Mouse (Mus musculus): ENCODE measurements around the gene Rpl18a.

Rpl18a gene

GRCm38 (mm10) chr8:70911596-70911995 is 14.4 kb upstream of the Rpl18a start:
- TF ChIP-seq CTCF (conservative IDR thresholded peaks at IDR 0.05; ENCODE audit: low read length), result peak; percentile 46
- TF ChIP-seq POU5F1 (IDR thresholded peaks at IDR 0.05; ENCODE audit: borderline replicate concordance, low read length), result no peak
- no peak for TF ChIP-seq NANOG (IDR thresholded peaks at IDR 0.05; ENCODE audit: borderline replicate concordance, low read length)
- H3K36me3 ChIP-seq (ENCODE audit: insufficient read depth, low read length), result peaks cover 74% of the 10 kb centered on the region
- H3K27me3 ChIP-seq (ENCODE audit: insufficient read depth, low read length), result no peaks in the 10 kb centered on the region
- no peaks in the 10 kb centered on the region for H3K9me3 ChIP-seq (ENCODE audit: low read length)
- peaks cover 79% of the 10 kb centered on the region for H3K4me1 ChIP-seq (replicated peaks; ENCODE audit: low read depth, low read length)
- no peak overlapping the region for H3K4me3 ChIP-seq (replicated peaks; ENCODE audit: low read length)

GRCm38 (mm10) chr8:70907518-70907917 is 10.3 kb upstream of the Rpl18a start:
- H3K4me3 ChIP-seq (replicated peaks; ENCODE audit: low read length), result no peak overlapping the region
- TF ChIP-seq NANOG (IDR thresholded peaks at IDR 0.05; ENCODE audit: borderline replicate concordance, low read length), result no peak
- TF ChIP-seq CTCF (conservative IDR thresholded peaks at IDR 0.05; ENCODE audit: low read length), result no peak
- TF ChIP-seq POU5F1 (IDR thresholded peaks at IDR 0.05; ENCODE audit: borderline replicate concordance, low read length), result no peak
- peaks cover 33% of the 10 kb centered on the region for H3K36me3 ChIP-seq (ENCODE audit: insufficient read depth, low read length)
- H3K4me1 ChIP-seq (replicated peaks; ENCODE audit: low read depth, low read length), result peaks cover 68% of the 10 kb centered on the region
- H3K9me3 ChIP-seq (ENCODE audit: low read length), result no peaks in the 10 kb centered on the region
- H3K27me3 ChIP-seq (ENCODE audit: insufficient read depth, low read length), result no peaks in the 10 kb centered on the region

- H3K36me3 ChIP-seq (ENCODE audit: insufficient read depth, low read length), result peaks cover 19% of the 10 kb centered on the region
- H3K9me3 ChIP-seq (ENCODE audit: low read length), result no peaks in the 10 kb centered on the region
- peak within 1 kb of the TSS; percentile 94 for H3K4me3 ChIP-seq (replicated peaks; ENCODE audit: low read length)
Observed at GRCm38 (mm10) chr8:70905831-70906736, 8.9 kb upstream of the Rpl18a start, which contains the start of gene Map1s. TSS of gene Map1s (plus strand) at chr8:70905932.

GRCm38 (mm10) chr8:70905463-70905830 is 8.2 kb upstream of the Rpl18a start:
- TF ChIP-seq NANOG (IDR thresholded peaks at IDR 0.05; ENCODE audit: borderline replicate concordance, low read length), result no peak
- Histone ChIP-seq H3K27me3 (ENCODE audit: insufficient read depth, low read length) (no peaks in the 10 kb centered on the region), H3K9me3 (ENCODE audit: low read length) (no peaks in the 10 kb centered on the region), H3K4me1 (replicated peaks; ENCODE audit: low read depth, low read length) (peaks cover 61% of the 10 kb centered on the region), H3K36me3 (ENCODE audit: insufficient read depth, low read length) (peaks cover 13% of the 10 kb centered on the region), H3K4me3 (replicated peaks; ENCODE audit: low read length) (peak overlapping the region; percentile 94)

More at GRCm38 (mm10) chr8:70905831-70906736, 8.9 kb upstream of the Rpl18a start, which contains the start of gene Map1s:
- Histone ChIP-seq H3K4me1 (replicated peaks; ENCODE audit: low read depth, low read length) (peaks cover 66% of the 10 kb centered on the region), H3K27me3 (ENCODE audit: insufficient read depth, low read length) (no peaks in the 10 kb centered on the region)
- TF ChIP-seq NANOG (IDR thresholded peaks at IDR 0.05; ENCODE audit: borderline replicate concordance, low read length), result no peak
- no peak for TF ChIP-seq POU5F1 (IDR thresholded peaks at IDR 0.05; ENCODE audit: borderline replicate concordance, low read length)
- no peak for TF ChIP-seq CTCF (conservative IDR thresholded peaks at IDR 0.05; ENCODE audit: low read length)

- Histone ChIP-seq H3K4me3 (replicated peaks; ENCODE audit: low read length) (no peak overlapping the region), H3K4me1 (replicated peaks; ENCODE audit: low read depth, low read length) (peaks cover 60% of the 10 kb centered on the region)
- no peak for TF ChIP-seq POU5F1 (IDR thresholded peaks at IDR 0.05; ENCODE audit: borderline replicate concordance, low read length)
- no peak for TF ChIP-seq CTCF (conservative IDR thresholded peaks at IDR 0.05; ENCODE audit: low read length)
- no peak for TF ChIP-seq NANOG (IDR thresholded peaks at IDR 0.05; ENCODE audit: borderline replicate concordance, low read length)
Observed at GRCm38 (mm10) chr8:70904532-70904931, 7.3 kb upstream of the Rpl18a start.

DNA sequence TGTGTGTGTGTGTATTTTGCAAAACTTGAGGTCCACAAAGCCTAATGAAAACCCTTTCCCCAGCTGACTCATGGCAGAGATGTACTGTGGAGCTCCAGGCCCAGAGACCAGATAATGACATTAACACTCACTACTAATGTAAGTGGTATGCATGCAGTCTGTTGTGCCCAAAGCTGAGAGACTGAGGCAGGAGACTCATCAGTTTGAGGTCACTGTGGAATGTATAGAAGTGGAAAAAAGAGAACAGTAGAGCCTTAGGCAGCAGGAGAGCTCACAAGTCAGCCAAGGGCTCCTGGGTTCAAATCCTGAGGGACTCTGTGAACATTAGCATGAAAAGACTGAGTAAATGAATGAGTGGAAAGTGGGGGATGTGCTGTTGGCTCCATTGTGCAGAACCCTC is 6.4 kb upstream of the Rpl18a start:
- Histone ChIP-seq H3K4me1 (replicated peaks; ENCODE audit: low read depth, low read length) (peaks cover 60% of the 10 kb centered on the region), H3K9me3 (ENCODE audit: low read length) (no peaks in the 10 kb centered on the region), H3K27me3 (ENCODE audit: insufficient read depth, low read length) (no peaks in the 10 kb centered on the region), H3K4me3 (replicated peaks; ENCODE audit: low read length) (no peak overlapping the region), H3K36me3 (ENCODE audit: insufficient read depth, low read length) (peaks cover 5% of the 10 kb centered on the region)
- TF ChIP-seq POU5F1 (IDR thresholded peaks at IDR 0.05; ENCODE audit: borderline replicate concordance, low read length) (no peak), NANOG (IDR thresholded peaks at IDR 0.05; ENCODE audit: borderline replicate concordance, low read length) (no peak), CTCF (conservative IDR thresholded peaks at IDR 0.05; ENCODE audit: low read length) (no peak)

More at GRCm38 (mm10) chr8:70904532-70904931, 7.3 kb upstream of the Rpl18a start:
- Histone ChIP-seq H3K36me3 (ENCODE audit: insufficient read depth, low read length) (peaks cover 10% of the 10 kb centered on the region), H3K27me3 (ENCODE audit: insufficient read depth, low read length) (no peaks in the 10 kb centered on the region), H3K9me3 (ENCODE audit: low read length) (no peaks in the 10 kb centered on the region)

GRCm38 (mm10) chr8:70903112-70903511 is 5.9 kb upstream of the Rpl18a start:
- H3K4me3 ChIP-seq (replicated peaks; ENCODE audit: low read length), result no peak overlapping the region
- no peaks in the 10 kb centered on the region for H3K27me3 ChIP-seq (ENCODE audit: insufficient read depth, low read length)
- no peak for TF ChIP-seq NANOG (IDR thresholded peaks at IDR 0.05; ENCODE audit: borderline replicate concordance, low read length)
- TF ChIP-seq POU5F1 (IDR thresholded peaks at IDR 0.05; ENCODE audit: borderline replicate concordance, low read length), result no peak
- TF ChIP-seq CTCF (conservative IDR thresholded peaks at IDR 0.05; ENCODE audit: low read length), result no peak
- H3K9me3 ChIP-seq (ENCODE audit: low read length), result no peaks in the 10 kb centered on the region
- H3K4me1 ChIP-seq (replicated peaks; ENCODE audit: low read depth, low read length), result peaks cover 65% of the 10 kb centered on the region
- H3K36me3 ChIP-seq (ENCODE audit: insufficient read depth, low read length), result peaks cover 5% of the 10 kb centered on the region

GRCm38 (mm10) chr8:70902211-70902610 is 5.0 kb upstream of the Rpl18a start:
- TF ChIP-seq NANOG (IDR thresholded peaks at IDR 0.05; ENCODE audit: borderline replicate concordance, low read length) (no peak), CTCF (conservative IDR thresholded peaks at IDR 0.05; ENCODE audit: low read length) (no peak), POU5F1 (IDR thresholded peaks at IDR 0.05; ENCODE audit: borderline replicate concordance, low read length) (no peak)
- Histone ChIP-seq H3K36me3 (ENCODE audit: insufficient read depth, low read length) (no peaks in the 10 kb centered on the region), H3K4me3 (replicated peaks; ENCODE audit: low read length) (0 out of 2 replicates have a peak overlapping the region, but pooled peaks have one; percentile 10), H3K4me1 (replicated peaks; ENCODE audit: low read depth, low read length) (peaks cover 58% of the 10 kb centered on the region), H3K9me3 (ENCODE audit: low read length) (no peaks in the 10 kb centered on the region), H3K27me3 (ENCODE audit: insufficient read depth, low read length) (no peaks in the 10 kb centered on the region)
